In genomic region chr2:32631737-32632394, GRCm38 (mm10) we compare ENCODE assay signal across 9 mouse cellular contexts. TPM values are rescaled to one million over a fixed set of nuclear protein-coding genes. Genes with fewer than 3 reads are reported as not detected.
DNase-seq lines count a peak whose midpoint lies in the region; ATAC-seq and TF ChIP-seq lines count a peak whose summit lies in the region.
"Had no signal": no experiment of that assay in that cellular context is flagged by ENCODE, and none has a peak within 500 bp of the region (broad histone marks: within the 10 kb centered on the region; RNA-seq: fewer than 3 reads in every experiment).

No protein-coding gene starts in this region.

- no peak overlapping the region for H3K27ac ChIP-seq in forebrain, embryonic 15.5 days (replicated peaks)
- H3K27ac ChIP-seq: macrophage had no signal

- ATAC-seq in forebrain, embryonic 15.5 days (replicated peaks), result peak; percentile 14; the same call in 1 of the 2 replicates

- H3K36me3 ChIP-seq in forebrain, embryonic 15.5 days, result peaks cover 6% of the 10 kb centered on the region; the same call in 1 of the 2 replicates

- H3K9me3 ChIP-seq in forebrain, embryonic 15.5 days, result no peaks in the 10 kb centered on the region

- intact Hi-C loops in heart, postnatal 25 days (cut with DNase I), result loop anchor here (1.0 to 10.0 kb wide), 3 partner anchors 15 to 213 kb away; partner anchors contain the start of genes Eng and Stxbp1

- H3K4me3 ChIP-seq in forebrain, embryonic 15.5 days, result no peak overlapping the region
- H3K4me3 ChIP-seq in lung, adult 2 months (replicated peaks; ENCODE audit: extremely low read depth, low read depth, low read length), result no peak overlapping the region

- peak; percentile 85 for DNase-seq in Muller cell, postnatal 12 days (ENCODE audit: inconsistent ontology term)
- DNase-seq in c-Kit-positive CD71-positive TER-119-negative erythroid progenitor cells, embryonic 14.5 days (ENCODE audit: low read depth), result peak; percentile 82
- DNase-seq in heart, postnatal 25 days (ENCODE audit: low spot score), result peak; percentile 64
- peak; percentile 54 for DNase-seq in large intestine, adult 2 months (ENCODE audit: low read depth, low spot score)
- peak; percentile 79 for DNase-seq in lung, adult 2 months
- peak; percentile 93 for DNase-seq in retina, embryonic 14.5 days (ENCODE audit: low spot score)
- DNase-seq in thymus, postnatal 36 days, result peak; percentile 69 to 73

- no peak overlapping the region for H3K9ac ChIP-seq in forebrain, embryonic 15.5 days (replicated peaks)

- no peak for TF ChIP-seq POLR2A in lung, adult 2 months (IDR thresholded peaks at IDR 0.05; ENCODE audit: borderline replicate concordance, extremely low read depth, low read depth, low read length)

- no peak overlapping the region for H3K4me2 ChIP-seq in forebrain, embryonic 15.5 days (replicated peaks)

- H3K27me3 ChIP-seq in forebrain, embryonic 15.5 days, result no peaks in the 10 kb centered on the region

- TF ChIP-seq CTCF in lung, adult 2 months (IDR thresholded peaks at IDR 0.05; ENCODE audit: insufficient read depth, low read length), result peak; percentile 94

- H3K4me1 ChIP-seq in forebrain, embryonic 15.5 days, result peaks cover 23% of the 10 kb centered on the region
- H3K4me1 ChIP-seq in lung, adult 2 months (ENCODE audit: control insufficient read depth, insufficient read depth, low read length), result peaks cover 39% of the 10 kb centered on the region

- WGBS in forebrain, embryonic 15.5 days, result 57% methylated on average over 7 of the region's 7 CpGs
- 41% methylated on average over 7 of the region's 7 CpGs for WGBS in large intestine, adult 2 months
- WGBS in lung, adult 2 months, result 39% methylated on average over 7 of the region's 7 CpGs

RNA-seq across cellular contexts. Expression of gene Ak1, which starts 10.3 kb away (rescaled TPM):
- 74.1 and 79.6 TPM in 2 replicates for polyA plus RNA-seq in forebrain, embryonic 15.5 days (2015; fragmentation: Nextera tagmentation; extraction: Ambion mirVana)
- 100 to 1,000 TPM; 733 to 743 TPM for total RNA-seq in heart, postnatal 25 days (2021)
- polyA plus RNA-seq in large intestine, adult 2 months (2012; rRNA removed), result 5.9 and 9.1 TPM in 2 replicates
- 27.6 and 65.9 TPM in 2 replicates for polyA plus RNA-seq in lung, adult 2 months (2012; rRNA removed)

RNA-seq across cellular contexts. Expression of gene Eng, which starts 14.5 kb away (rescaled TPM):
- 23.4 and 25.1 TPM in 2 replicates for polyA plus RNA-seq in forebrain, embryonic 15.5 days (2015; fragmentation: Nextera tagmentation; extraction: Ambion mirVana)
- total RNA-seq in heart, postnatal 25 days (2021), result 100 to 1,000 TPM; 126 to 140 TPM
- 34.5 and 40.7 TPM in 2 replicates for polyA plus RNA-seq in large intestine, adult 2 months (2012; rRNA removed)
- polyA plus RNA-seq in lung, adult 2 months (2012; rRNA removed), result 713 and 858 TPM in 2 replicates

RNA-seq across cellular contexts. Expression of gene St6galnac6, which starts 32.4 kb away (rescaled TPM):
- polyA plus RNA-seq in forebrain, embryonic 15.5 days (2015; fragmentation: Nextera tagmentation; extraction: Ambion mirVana), result 16.6 and 19.3 TPM in 2 replicates
- total RNA-seq in heart, postnatal 25 days (2021), result 100 to 1,000 TPM; 104 to 110 TPM
- polyA plus RNA-seq in large intestine, adult 2 months (2012; rRNA removed), result 15.7 and 16.3 TPM in 2 replicates
- polyA plus RNA-seq in lung, adult 2 months (2012; rRNA removed), result 59.0 and 59.8 TPM in 2 replicates

RNA-seq across cellular contexts. Expression of gene St6galnac4, which starts 45.0 kb away (rescaled TPM):
- 25.9 and 26.4 TPM in 2 replicates for polyA plus RNA-seq in forebrain, embryonic 15.5 days (2015; fragmentation: Nextera tagmentation; extraction: Ambion mirVana)
- total RNA-seq in heart, postnatal 25 days (2021), result 10 to 100 TPM; 17.7 to 21.4 TPM
- polyA plus RNA-seq in large intestine, adult 2 months (2012; rRNA removed), result 7.7 and 8.4 TPM in 2 replicates
- 39.5 and 40.4 TPM in 2 replicates for polyA plus RNA-seq in lung, adult 2 months (2012; rRNA removed)

RNA-seq across cellular contexts. Expression of gene 9430097D07Rik, which starts 56.4 kb away (rescaled TPM):
- polyA plus RNA-seq in forebrain, embryonic 15.5 days (2015; fragmentation: Nextera tagmentation; extraction: Ambion mirVana), result 0.23 and 0.24 TPM in 2 replicates
- total RNA-seq in heart, postnatal 25 days (2021), result not detected
- 0.05 TPM in 1 of 2 replicates, not detected in the other for polyA plus RNA-seq in large intestine, adult 2 months (2012; rRNA removed)
- not detected in 2 replicates for polyA plus RNA-seq in lung, adult 2 months (2012; rRNA removed)
- polyA plus RNA-seq: macrophage had no signal

Comparison
In these comparisons a context has a peak if more than half of its experiments do, and no peak if none do; other contexts are left out.
1. RNA of gene Eng, which starts 14.5 kb away (polyA plus RNA-seq): 713 to 858 TPM in lung, adult 2 months; 34.5 to 40.7 TPM in large intestine, adult 2 months and 23.4 to 25.1 TPM in forebrain, embryonic 15.5 days; every median in the first group is over 10 times any median in the second.
2. Peak in every context shown above with its lines, with median percentiles within 50 percentile points of each other: DNase-seq.